Mouse (Mus musculus) heart, embryonic 11.5 days (tissue): ENCODE measurements around the gene Pkdcc. TPM values are rescaled to one million over a fixed set of nuclear protein-coding genes. Genes with fewer than 3 reads are reported as not detected.

Experiments
- ATAC-seq: fragments of 200-750 bp; cut with Nextera tagmentation; replicated peaks from 2 replicates; pipeline ENCODE4 v1.8.0; 2017; ENCODE audit warnings: moderate library complexity; ENCODE audit not compliant: insufficient number of reproducible peaks, low FRiP score, low TSS enrichment
- H3K27ac ChIP-seq: fragments of 300-500 bp; sonication (generic); 2 replicates; pipeline ENCODE4 v1.5.1; 2014; ENCODE audit warnings: mild to moderate bottlenecking, low read depth, low read length
- H3K27me3 ChIP-seq: fragments of 300-500 bp; sonication (generic); 2 replicates; pipeline ENCODE4 v1.6.1; 2014; ENCODE audit warnings: mild to moderate bottlenecking, low read length, mixed read lengths; ENCODE audit not compliant: control insufficient read depth, insufficient read depth
- H3K36me3 ChIP-seq: fragments of 300-500 bp; sonication (generic); 2 replicates; pipeline ENCODE4 v1.6.1; 2014; ENCODE audit warnings: mild to moderate bottlenecking, low read length, moderate library complexity, mixed read lengths; ENCODE audit not compliant: control insufficient read depth, insufficient read depth
- H3K4me1 ChIP-seq: fragments of 300-500 bp; sonication (generic); 2 replicates; pipeline ENCODE4 v1.6.1; 2014; ENCODE audit warnings: low read length; ENCODE audit not compliant: control insufficient read depth, insufficient read depth
- H3K4me2 ChIP-seq: fragments of 300-500 bp; sonication (generic); 2 replicates; pipeline ENCODE4 v1.6.1; 2014; ENCODE audit warnings: mild to moderate bottlenecking, moderate library complexity
- H3K4me3 ChIP-seq: fragments of 300-500 bp; sonication (generic); 2 replicates; pipeline ENCODE4 v1.5.1; 2014; ENCODE audit warnings: low read depth, low read length
- H3K9ac ChIP-seq: fragments of 300-500 bp; sonication (generic); 2 replicates; pipeline ENCODE4 v1.6.1; 2014; ENCODE audit warnings: mild to moderate bottlenecking, low read depth, low read length, moderate library complexity
- H3K9me3 ChIP-seq: fragments of 300-500 bp; sonication (generic); replicated peaks from 2 replicates; pipeline ENCODE4 v1.6.1; 2016; ENCODE audit warnings: low read length; ENCODE audit not compliant: control insufficient read depth
- WGBS: fragments of 180-500 bp; shearing (Covaris S2); extraction: QIAGEN DNeasy Blood & Tissue Kit; methylation state at CpG from one replicate; pipeline ENCODE4 v1.1.7; 2014; ENCODE audit not compliant: insufficient replicate concordance; 5-methylcytosine and 5-hydroxymethylcytosine counted together
- polyA plus RNA-seq: library from polyadenylated mRNA; unstranded; fragments of >200 nt; fragmentation: Nextera tagmentation; extraction: Ambion mirVana; gene quantifications from 2 replicates; pipeline ENCODE4 v1.2.1, GENCODE M21; 2014

The Pkdcc gene
- polyA plus RNA-seq, 1 experiment from 2014 or later = 17.9 TPM

- H3K27me3 ChIP-seq = no peaks in the 10 kb centered on the region
Observed at GRCm38 (mm10) chr17:83245460-83245859, 30.4 kb downstream of the Pkdcc start.

GRCm38 (mm10) chr17:83246090-83246489, 31.0 kb downstream of the Pkdcc start:
- Histone ChIP-seq H3K4me3 (no peak overlapping the region), H3K9ac (no peak overlapping the region), H3K27ac (no peak overlapping the region), H3K4me1 (no peaks in the 10 kb centered on the region), H3K27me3 (no peaks in the 10 kb centered on the region), H3K36me3 (no peaks in the 10 kb centered on the region), H3K4me2 (no peak overlapping the region), H3K9me3 (no peaks in the 10 kb centered on the region)
- no peak for ATAC-seq
- WGBS = 44% methylated on average over 7 of the region's 7 CpGs

More at GRCm38 (mm10) chr17:83245460-83245859, 30.4 kb downstream of the Pkdcc start:
- H3K9ac ChIP-seq = no peak overlapping the region
- no peaks in the 10 kb centered on the region for H3K9me3 ChIP-seq
- ATAC-seq = no peak
- WGBS = 66% methylated on average over 3 of the region's 3 CpGs
- no peak overlapping the region for H3K4me3 ChIP-seq
- no peaks in the 10 kb centered on the region for H3K4me1 ChIP-seq
- H3K36me3 ChIP-seq = no peaks in the 10 kb centered on the region
- H3K27ac ChIP-seq = no peak overlapping the region
- H3K4me2 ChIP-seq = no peak overlapping the region

- H3K9me3 ChIP-seq = no peaks in the 10 kb centered on the region
- no peaks in the 10 kb centered on the region for H3K4me1 ChIP-seq
- H3K9ac ChIP-seq = no peak overlapping the region
- H3K4me2 ChIP-seq = no peak overlapping the region
- no peaks in the 10 kb centered on the region for H3K36me3 ChIP-seq
- no peak overlapping the region for H3K4me3 ChIP-seq
- 35% methylated on average over 4 of the region's 4 CpGs for WGBS
- ATAC-seq = no peak
- H3K27me3 ChIP-seq = no peaks in the 10 kb centered on the region
- H3K27ac ChIP-seq = no peak overlapping the region
Observed at GRCm38 (mm10) chr17:83247176-83247575, 32.1 kb downstream of the Pkdcc start.

- no peak overlapping the region for H3K27ac ChIP-seq
- H3K36me3 ChIP-seq = no peaks in the 10 kb centered on the region
- H3K4me3 ChIP-seq = no peak overlapping the region
- no peaks in the 10 kb centered on the region for H3K9me3 ChIP-seq
- H3K4me2 ChIP-seq = no peak overlapping the region
- ATAC-seq = no peak
- WGBS = 45% methylated on average over 2 of the region's 2 CpGs
- no peak overlapping the region for H3K9ac ChIP-seq
- H3K4me1 ChIP-seq = no peaks in the 10 kb centered on the region
- H3K27me3 ChIP-seq = no peaks in the 10 kb centered on the region
Observed at GRCm38 (mm10) chr17:83248467-83248866, 33.4 kb downstream of the Pkdcc start.

- Histone ChIP-seq H3K9me3 (no peaks in the 10 kb centered on the region), H3K36me3 (no peaks in the 10 kb centered on the region), H3K9ac (no peak overlapping the region), H3K4me1 (no peaks in the 10 kb centered on the region), H3K4me2 (no peak overlapping the region), H3K27ac (no peak overlapping the region), H3K27me3 (no peaks in the 10 kb centered on the region), H3K4me3 (no peak overlapping the region)
- WGBS = 79% methylated on average over 18 of the region's 18 CpGs
- ATAC-seq = no peak
Observed at GRCm38 (mm10) chr17:83250903-83251526, 35.9 kb downstream of the Pkdcc start.

- H3K4me2 ChIP-seq = no peak overlapping the region
- no peak for ATAC-seq
- 26% methylated on average over 12 of the region's 12 CpGs for WGBS
Observed at GRCm38 (mm10) chr17:83253051-83253649, 38.1 kb downstream of the Pkdcc start.

GRCm38 (mm10) chr17:83267202-83268128, 52.4 kb downstream of the Pkdcc start:
- Histone ChIP-seq H3K27ac (no peak overlapping the region), H3K9ac (peak overlapping the region; percentile 49; the same call in 1 of the 2 replicates), H3K4me3 (peak overlapping the region; percentile 25; the same call in 1 of the 2 replicates), H3K4me1 (no peaks in the 10 kb centered on the region; the same call in 1 of the 2 replicates), H3K9me3 (no peaks in the 10 kb centered on the region), H3K4me2 (peak overlapping the region; percentile 60), H3K36me3 (no peaks in the 10 kb centered on the region), H3K27me3 (no peaks in the 10 kb centered on the region)
- 50% methylated on average over 23 of the region's 23 CpGs for WGBS
- ATAC-seq = peak; percentile 77

More at GRCm38 (mm10) chr17:83253051-83253649, 38.1 kb downstream of the Pkdcc start:
- H3K27ac ChIP-seq = no peak overlapping the region
- H3K4me1 ChIP-seq = no peaks in the 10 kb centered on the region
- H3K36me3 ChIP-seq = no peaks in the 10 kb centered on the region
- no peaks in the 10 kb centered on the region for H3K27me3 ChIP-seq
- no peaks in the 10 kb centered on the region for H3K9me3 ChIP-seq
- no peak overlapping the region for H3K4me3 ChIP-seq
- no peak overlapping the region for H3K9ac ChIP-seq

GRCm38 (mm10) chr17:83271509-83271908, 56.4 kb downstream of the Pkdcc start:
- peaks cover 16% of the 10 kb centered on the region for H3K4me1 ChIP-seq
- no peaks in the 10 kb centered on the region for H3K9me3 ChIP-seq
- 0 out of 2 replicates have a peak, but pooled peaks cover 2% of the 10 kb centered on the region for H3K27me3 ChIP-seq
- WGBS = 4% methylated on average over 3 of the region's 3 CpGs
- no peak overlapping the region for H3K4me2 ChIP-seq
- H3K4me3 ChIP-seq = no peak overlapping the region
- ATAC-seq = no peak
- H3K36me3 ChIP-seq = no peaks in the 10 kb centered on the region
- no peak overlapping the region for H3K27ac ChIP-seq
- H3K9ac ChIP-seq = no peak overlapping the region
